Mouse (Mus musculus): ENCODE data around the gene Dnaic2. TPM values are rescaled to one million over a fixed set of nuclear protein-coding genes. Genes with fewer than 3 reads are reported as not detected.
A peak's percentile ranks its signal among the peaks of the same experiment; 100 is the strongest.

The Dnaic2 gene
- total RNA-seq (2022), result not detected

DNA sequence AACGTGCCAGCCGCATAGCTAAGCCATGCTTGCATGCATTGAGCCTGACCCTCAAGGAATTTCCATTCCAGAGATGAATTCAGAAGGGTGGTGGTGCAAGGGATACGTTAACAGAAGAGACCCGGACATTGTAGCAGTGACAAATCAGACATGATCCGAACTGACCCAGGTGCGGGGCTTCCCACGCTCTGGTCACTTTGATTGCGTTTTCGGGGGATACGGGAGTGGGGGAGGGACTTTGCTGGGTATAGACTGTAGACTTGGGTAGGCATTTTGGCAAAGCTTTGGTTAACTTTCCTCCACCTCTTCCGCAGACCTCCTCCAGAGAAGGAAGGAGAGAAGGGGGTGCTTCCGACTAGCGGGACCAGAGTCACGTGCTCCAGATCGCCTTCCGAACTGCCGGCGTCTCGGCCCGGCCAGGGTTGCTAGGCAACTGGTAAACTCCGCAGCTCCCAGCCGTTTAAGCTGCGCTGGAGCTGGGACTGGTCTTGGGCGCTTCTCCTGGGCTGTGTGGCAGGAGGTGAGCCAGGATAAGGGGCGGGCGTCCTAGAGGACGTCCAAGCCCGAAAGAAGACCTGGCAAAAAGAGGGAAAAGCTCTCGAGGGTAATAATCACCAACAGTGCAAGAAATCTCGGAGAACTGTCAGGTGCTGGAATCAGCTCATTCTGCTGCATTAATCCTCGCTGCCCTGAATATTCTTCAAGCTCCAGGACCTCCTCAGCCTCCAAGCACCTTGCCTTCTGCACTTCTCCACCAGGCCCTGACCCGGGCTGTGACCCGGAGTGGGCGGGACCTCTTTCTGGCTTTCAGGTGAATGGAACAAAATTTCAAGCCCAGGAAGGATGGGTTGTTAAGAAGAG is at the start of gene Dnaic2:
TSS of gene Dnaic2 (plus strand) at position 444 of the 861 bp plus-strand sequence.
- peak; percentile 40 to 58 for DNase-seq (ENCODE audit: low spot score in 2 of 2)

DNA sequence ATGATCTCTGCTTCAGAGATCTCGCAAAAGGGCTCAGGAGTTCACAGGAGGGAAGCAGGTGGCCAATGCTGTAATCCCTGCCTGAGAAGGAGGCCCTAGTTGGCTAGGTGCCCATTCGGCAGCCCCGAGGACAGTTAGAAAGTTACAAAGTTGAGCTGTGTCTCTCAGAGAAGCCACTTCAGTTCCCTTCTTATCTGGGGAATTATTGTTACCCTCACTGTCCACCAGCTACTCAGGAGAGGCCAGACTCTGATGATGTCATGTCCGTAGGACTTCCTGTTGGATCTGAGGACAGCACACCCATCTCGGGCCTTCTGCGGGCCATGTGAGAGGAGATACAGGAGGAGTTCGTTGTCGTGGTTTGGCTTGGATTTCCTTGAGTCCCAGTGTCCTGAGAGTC is 47.6 kb upstream of the Dnaic2 start:
- no peak for DNase-seq (ENCODE audit: low spot score in 2 of 2)

DNA sequence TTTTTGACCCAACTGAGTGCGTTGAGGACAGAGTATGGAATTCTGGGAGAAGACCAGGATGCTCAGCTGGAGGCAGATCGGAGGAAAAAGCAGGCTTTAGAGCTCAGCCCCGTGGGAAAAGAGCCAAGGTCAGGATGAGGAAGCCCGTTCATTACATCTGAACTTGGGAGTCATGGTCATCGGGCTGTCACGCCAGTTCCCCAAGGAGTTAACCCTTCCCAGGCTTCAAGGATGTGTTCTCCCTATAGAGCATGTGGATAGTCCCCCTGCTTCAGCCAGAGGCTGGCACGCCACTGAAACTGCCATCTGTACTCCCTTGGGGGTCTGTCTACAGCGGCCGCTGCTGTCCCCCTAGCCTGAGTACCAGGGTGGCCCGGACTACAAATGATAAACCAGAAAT is 46.9 kb upstream of the Dnaic2 start:
- no peak for DNase-seq (ENCODE audit: low spot score in 2 of 2)

GRCm38 (mm10) chr11:114681054-114681453 is 46.2 kb upstream of the Dnaic2 start:
- no peak for DNase-seq (ENCODE audit: low spot score in 2 of 2)

GRCm38 (mm10) chr11:114682321-114682900 is 44.8 kb upstream of the Dnaic2 start:
- no peak for DNase-seq (ENCODE audit: low spot score in 2 of 2)

DNA sequence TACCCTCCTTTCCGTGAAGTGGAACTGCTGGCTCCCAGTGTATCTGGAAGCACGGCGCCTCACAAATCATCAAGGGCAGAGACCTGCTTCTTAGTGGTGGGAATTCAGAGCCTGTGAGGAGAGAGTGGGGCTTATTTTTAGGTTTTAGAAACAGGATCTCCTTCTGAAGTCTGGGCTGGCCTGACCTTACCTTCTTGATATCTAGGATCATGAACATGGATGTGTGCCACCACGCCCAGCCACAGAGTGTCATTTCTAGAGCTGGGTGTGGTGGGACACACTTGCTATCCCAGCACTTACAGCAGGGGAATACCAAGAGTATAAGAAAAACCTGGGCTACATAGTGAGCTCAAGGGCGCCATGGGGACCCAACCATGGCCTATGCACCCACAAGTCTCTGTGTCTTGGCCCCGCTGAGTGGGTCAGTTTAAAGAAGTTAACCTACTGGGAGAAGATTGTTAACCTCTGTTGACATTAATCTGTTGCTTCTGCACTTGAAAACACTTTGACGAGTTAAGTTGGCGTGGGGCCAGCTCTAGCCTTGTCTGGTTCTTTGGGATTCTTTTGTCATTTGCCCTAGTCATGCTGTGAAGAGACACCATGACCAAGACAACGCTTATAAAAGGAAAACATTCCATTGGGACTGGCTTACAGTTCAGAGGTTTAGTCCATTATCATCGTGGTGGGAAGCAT is 44.0 kb upstream of the Dnaic2 start:
- peak; percentile 62 to 74 for DNase-seq (ENCODE audit: low spot score in 2 of 2)

- DNase-seq (ENCODE audit: low spot score in 2 of 2), result no peak
Observed at GRCm38 (mm10) chr11:114683722-114684621, 43.2 kb upstream of the Dnaic2 start.

DNA sequence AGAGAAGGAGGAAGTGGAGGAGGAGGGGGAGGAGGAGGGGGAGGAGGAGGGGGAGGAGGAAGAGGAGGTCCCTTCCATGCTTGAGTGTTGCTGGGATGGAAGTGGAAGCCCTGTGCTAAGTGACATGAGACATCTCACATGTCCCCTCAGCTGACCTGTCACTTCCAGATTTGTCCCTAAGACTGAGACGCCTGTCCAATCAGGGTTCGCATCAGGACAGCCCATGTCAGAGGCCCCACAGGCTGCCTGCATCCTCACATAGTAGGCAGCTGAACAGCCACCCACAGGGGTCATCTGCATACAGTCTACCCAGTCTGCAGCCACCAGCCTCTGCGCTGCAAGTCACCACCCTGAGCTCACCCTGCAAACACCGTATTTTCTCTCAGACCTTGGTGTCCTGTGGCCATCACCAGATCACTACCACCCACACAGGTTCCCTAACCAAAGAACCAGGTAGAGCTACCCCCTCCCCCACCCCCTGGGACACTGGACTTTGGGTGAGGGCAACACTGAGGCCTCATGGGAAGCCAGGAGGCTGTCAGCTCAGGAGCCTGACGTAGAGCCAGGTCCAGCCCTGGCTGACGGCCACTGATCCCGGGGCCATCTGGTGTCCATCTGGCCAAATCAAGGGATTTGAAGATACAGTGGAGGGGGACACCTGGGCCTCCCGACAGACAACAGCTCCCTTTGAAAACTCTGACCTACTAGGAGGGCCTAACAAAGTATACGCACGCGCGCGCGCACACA is 42.4 kb upstream of the Dnaic2 start:
- no peak for DNase-seq (ENCODE audit: low spot score in 2 of 2)

DNA sequence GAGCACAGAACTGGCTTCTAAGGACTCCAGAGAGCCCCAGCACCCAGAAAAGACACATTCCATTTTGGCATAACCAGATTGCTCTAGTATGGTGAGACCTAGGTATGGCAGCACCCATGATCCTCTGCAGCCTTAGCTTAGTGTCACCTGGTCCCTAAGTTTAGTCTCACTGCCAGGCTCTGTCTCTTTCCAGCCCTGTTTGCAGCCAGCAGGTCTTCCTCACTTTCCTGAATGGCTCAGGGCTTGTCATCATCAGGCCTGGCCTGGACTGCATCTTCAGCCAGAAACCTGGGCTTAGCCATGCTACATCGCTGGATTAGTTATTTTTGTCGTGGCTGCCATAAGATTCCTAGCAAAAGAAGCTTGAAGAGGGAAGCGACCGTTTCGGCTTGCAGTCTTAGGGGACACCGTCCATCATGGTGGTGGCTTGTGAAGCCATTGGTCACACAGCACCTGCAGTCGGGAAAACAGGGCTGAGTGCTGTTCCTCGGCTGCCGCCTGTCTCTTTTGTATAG is 41.6 kb upstream of the Dnaic2 start:
- no peak for DNase-seq (ENCODE audit: low spot score in 2 of 2)

DNA sequence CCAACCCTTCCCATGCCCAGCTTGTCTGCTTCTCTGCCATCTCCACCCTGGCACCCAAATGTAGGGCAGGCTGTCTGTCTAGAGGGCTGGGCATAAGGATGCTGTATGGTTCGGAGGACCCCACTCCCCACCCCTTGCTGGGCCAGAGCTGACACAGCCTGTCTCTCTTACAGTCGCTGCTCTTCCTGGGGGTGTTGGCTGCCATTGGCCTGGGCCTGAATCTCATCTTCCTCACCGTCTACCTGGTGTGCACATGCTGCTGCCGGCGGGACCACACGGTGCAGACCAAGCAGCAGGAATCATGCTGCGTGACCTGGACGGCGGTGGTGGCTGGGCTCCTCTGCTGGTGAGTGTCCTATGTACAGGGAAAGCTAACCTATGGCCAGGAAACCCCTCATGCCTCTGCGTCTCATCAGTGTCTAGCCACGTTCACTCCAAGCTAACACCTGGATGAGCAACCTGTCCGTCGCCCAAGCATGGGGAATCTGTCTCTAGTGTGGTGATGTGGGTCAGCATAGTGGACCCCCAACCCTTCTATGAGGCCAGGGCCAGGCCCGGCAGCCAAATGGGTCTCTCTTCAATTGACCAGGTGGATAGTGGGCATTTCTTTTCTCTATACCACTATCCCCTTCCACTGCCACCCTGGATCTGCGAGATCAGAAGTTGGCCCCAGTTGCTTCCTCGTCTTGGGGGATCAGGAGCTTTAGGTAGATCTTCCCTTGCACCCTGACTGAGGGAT is 40.8 kb upstream of the Dnaic2 start:
- DNase-seq (ENCODE audit: low spot score in 2 of 2), result no peak

- DNase-seq (ENCODE audit: low spot score in 2 of 2), result no peak
Observed at GRCm38 (mm10) chr11:114687574-114688188, 39.5 kb upstream of the Dnaic2 start.

DNA sequence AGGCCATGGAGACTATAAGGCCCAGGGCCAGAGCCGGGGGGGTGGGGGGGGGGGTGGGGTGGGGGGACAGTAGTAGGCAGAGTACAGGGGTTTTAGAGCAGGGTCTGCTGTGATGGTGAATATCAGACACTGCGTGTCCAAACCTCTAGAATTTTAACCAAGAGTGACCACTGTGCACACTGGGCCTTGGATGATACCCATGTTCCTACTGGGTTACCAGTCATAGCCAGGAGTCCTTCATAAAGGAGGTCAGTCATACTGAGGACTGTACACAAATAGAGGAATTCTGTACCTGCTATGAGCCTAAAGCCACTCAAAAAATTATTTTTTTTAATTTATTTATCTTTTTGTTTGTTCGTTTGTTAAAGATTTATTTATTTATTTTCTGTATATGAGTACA is 38.5 kb upstream of the Dnaic2 start:
- no peak for DNase-seq (ENCODE audit: low spot score in 2 of 2)

DNA sequence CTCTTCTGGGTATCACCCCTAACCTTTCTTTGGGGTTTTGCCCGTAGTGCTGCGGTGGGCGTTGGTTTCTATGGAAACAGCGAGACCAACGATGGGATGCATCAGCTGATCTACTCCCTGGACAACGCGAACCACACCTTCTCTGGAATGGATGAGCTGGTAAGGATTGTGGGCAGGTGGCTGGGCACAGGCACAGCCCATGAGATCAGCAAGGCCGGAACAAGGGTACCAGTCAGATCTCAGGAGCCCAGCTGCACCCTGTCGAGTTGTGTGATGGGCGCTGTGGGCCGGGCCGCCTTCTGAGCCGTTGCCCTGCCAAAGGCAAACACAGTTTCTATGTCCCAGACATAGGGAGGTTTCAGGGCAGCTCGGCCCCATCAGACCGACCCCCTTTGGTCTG is 37.0 kb upstream of the Dnaic2 start:
- no peak for DNase-seq (ENCODE audit: low spot score in 2 of 2)

- DNase-seq (ENCODE audit: low spot score in 2 of 2), result no peak
Observed at GRCm38 (mm10) chr11:114691454-114692182, 35.6 kb upstream of the Dnaic2 start.

- no peak for DNase-seq (ENCODE audit: low spot score in 2 of 2)
Observed at GRCm38 (mm10) chr11:114692601-114693000, 34.6 kb upstream of the Dnaic2 start.

GRCm38 (mm10) chr11:114693456-114693855 is 33.8 kb upstream of the Dnaic2 start:
- no peak for DNase-seq (ENCODE audit: low spot score in 2 of 2)

DNA sequence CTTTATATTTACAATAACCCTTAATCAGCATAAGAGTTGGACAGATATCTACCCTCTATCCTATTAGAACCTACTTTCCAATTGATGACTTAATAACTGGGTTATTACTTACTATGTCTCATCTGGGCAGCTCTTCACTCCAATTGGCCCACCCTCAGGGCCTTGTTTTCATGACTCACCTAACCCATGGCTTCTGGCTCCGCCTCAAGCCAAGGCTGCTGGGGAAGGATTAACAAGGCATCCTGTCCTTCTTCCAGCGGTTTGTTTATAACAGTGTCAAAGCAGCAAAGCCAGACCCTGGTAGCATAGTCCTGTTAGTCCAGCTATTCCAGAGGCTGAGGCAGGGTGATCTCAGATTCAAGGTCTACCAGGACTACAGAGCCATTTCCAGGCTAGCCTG is 32.8 kb upstream of the Dnaic2 start:
- DNase-seq (ENCODE audit: low spot score in 2 of 2), result no peak

DNA sequence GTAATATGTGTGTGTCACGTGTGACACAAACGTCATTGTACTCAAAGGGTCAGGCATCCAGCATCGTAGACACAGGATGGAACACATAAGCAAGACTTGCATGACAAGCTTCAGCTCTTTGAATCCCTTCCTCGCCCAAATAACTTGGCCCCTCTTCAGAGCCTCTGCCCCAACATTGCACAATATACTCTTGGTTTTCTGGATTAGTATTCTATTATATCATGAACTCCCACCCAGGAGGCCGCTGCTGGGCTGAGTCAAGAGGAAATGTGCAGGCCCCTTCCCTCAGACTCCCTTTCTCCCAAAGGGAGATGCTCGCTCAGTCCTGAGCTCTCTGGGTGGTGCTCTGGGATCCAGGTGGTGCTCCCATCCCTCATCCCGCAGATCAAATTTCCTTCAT is 28.7 kb upstream of the Dnaic2 start:
- no peak for DNase-seq (ENCODE audit: low spot score in 2 of 2)

- peak; percentile 70 to 77 for DNase-seq (ENCODE audit: low spot score in 2 of 2)
Observed at GRCm38 (mm10) chr11:114699511-114699910, 27.7 kb upstream of the Dnaic2 start.
